Mouse (Mus musculus) kidney, adult 2 months (tissue): Measurements from ENCODE around the gene Slc9a9.

Source experiments
- CTCF ChIP-seq: fragments of 200-500 bp; conservative IDR thresholded peaks from 2 replicates; pipeline ENCODE4 v1.5.1; 2011; ENCODE audit warnings: low read depth, mild to moderate bottlenecking, control low read depth, low read length, moderate library complexity, mixed read lengths; ENCODE audit not compliant: insufficient read depth, insufficient read length
- POLR2A ChIP-seq: fragments of 200-500 bp; IDR thresholded peaks from one replicate; pipeline ENCODE4 v1.6.1; 2011; ENCODE audit warnings: low read depth, low read length, control low read depth

- TF ChIP-seq POLR2A (no peak), CTCF (no peak)
Observed at GRCm38 (mm10) chr9:94725121-94725520, 55.4 kb downstream of the Slc9a9 start.
